Mouse (Mus musculus) skeletal muscle tissue, adult 2 months (tissue): Measurements from ENCODE around the gene Catsperd.
"Not testable (repeated sequence)": the region's sequence is repeated elsewhere in the genome, so short reads cannot be mapped to it uniquely, and the experiment has no call there.

ENCODE experiments used
- DNase-seq: peaks from one replicate; pipeline ENCODE4 v3.0.0-alpha.2; 2012; ENCODE audit warnings: low read depth, low spot score

Gene Catsperd

GRCm38 (mm10) chr17:56612565-56612939 lies 15.4 kb upstream of the Catsperd start:
- not testable (repeated sequence) for DNase-seq

GRCm38 (mm10) chr17:56613236-56613844 lies 14.6 kb upstream of the Catsperd start, which contains the start of gene Rpl36:
Gene Rpl36, plus strand, starts transcription at chr17:56613416.
- DNase-seq = peak; percentile 88

GRCm38 (mm10) chr17:56613893-56614292 lies 14.1 kb upstream of the Catsperd start:
- DNase-seq = not testable (repeated sequence)

GRCm38 (mm10) chr17:56614391-56615135 lies 13.4 kb upstream of the Catsperd start:
- no peak for DNase-seq

GRCm38 (mm10) chr17:56615136-56615784 lies 12.7 kb upstream of the Catsperd start:
- no peak for DNase-seq

- no peak for DNase-seq
These were observed 12.2 kb upstream of the Catsperd start for GRCm38 (mm10) chr17:56615792-56616191.

GRCm38 (mm10) chr17:56616725-56617124 lies 11.2 kb upstream of the Catsperd start:
- no peak for DNase-seq

GRCm38 (mm10) chr17:56617628-56618027 lies 10.3 kb upstream of the Catsperd start:
- no peak for DNase-seq

GRCm38 (mm10) chr17:56625495-56625894 lies 2.4 kb upstream of the Catsperd start:
- no peak for DNase-seq

GRCm38 (mm10) chr17:56626260-56626659 lies 1.7 kb upstream of the Catsperd start:
- DNase-seq = no peak

GRCm38 (mm10) chr17:56626754-56627470 lies 1.0 kb upstream of the Catsperd start, which contains the start of gene Lonp1:
Gene Lonp1, minus strand, starts transcription at chr17:56626887.
- peak; percentile 95 for DNase-seq

- not testable (repeated sequence) for DNase-seq
These were observed 2.1 kb downstream of the Catsperd start for GRCm38 (mm10) chr17:56629800-56630781.

- no peak for DNase-seq
These were observed 3.9 kb downstream of the Catsperd start for GRCm38 (mm10) chr17:56631807-56632206.

- DNase-seq = no peak
These were observed 6.1 kb downstream of the Catsperd start for GRCm38 (mm10) chr17:56634023-56634422.

GRCm38 (mm10) chr17:56643237-56643636 lies 15.3 kb downstream of the Catsperd start:
- no peak for DNase-seq

GRCm38 (mm10) chr17:56647546-56647945 lies 19.6 kb downstream of the Catsperd start:
- no peak for DNase-seq

- DNase-seq = no peak
These were observed 23.9 kb downstream of the Catsperd start for GRCm38 (mm10) chr17:56651801-56652200.

- no peak for DNase-seq
These were observed 26.8 kb downstream of the Catsperd start for GRCm38 (mm10) chr17:56654771-56655170.

GRCm38 (mm10) chr17:56655311-56655710 lies 27.4 kb downstream of the Catsperd start:
- no peak for DNase-seq

GRCm38 (mm10) chr17:56656171-56656570 lies 28.2 kb downstream of the Catsperd start:
- DNase-seq = no peak

GRCm38 (mm10) chr17:56663659-56664058 lies 35.7 kb downstream of the Catsperd start:
- no peak for DNase-seq
